30 mouse cellular contexts compared by ENCODE assay signal in the genomic region with DNA sequence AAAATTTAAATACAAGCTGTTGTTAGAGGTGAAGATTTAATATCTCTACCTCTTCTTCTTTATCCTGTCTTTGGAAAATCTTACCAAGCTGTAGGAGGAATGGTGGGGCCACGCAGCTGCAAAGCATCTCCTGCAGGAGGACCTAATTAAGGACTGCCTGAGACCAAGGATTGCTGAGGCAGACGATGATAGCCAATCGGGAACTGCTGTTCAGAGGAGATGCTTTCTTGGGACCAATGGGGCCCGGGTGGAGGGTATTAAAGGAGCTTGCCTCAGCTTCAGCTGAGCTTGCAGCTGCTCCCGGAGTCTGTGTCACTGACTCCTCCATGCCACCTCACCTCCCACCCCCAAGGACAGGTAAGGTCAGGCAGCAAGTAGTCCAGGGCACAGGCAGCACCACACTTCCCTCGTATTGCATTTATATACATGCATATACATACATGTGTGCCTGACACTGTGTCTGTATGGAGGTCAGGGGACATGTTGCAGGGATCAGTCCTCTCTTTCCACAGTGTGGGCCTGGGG.
DNase-seq lines count a peak whose midpoint lies in the region; ATAC-seq and TF ChIP-seq lines count a peak whose summit lies in the region.
"Had no signal": no experiment of that assay in that cellular context is flagged by ENCODE, and none has a peak within 500 bp of the region (broad histone marks: within the 10 kb centered on the region; RNA-seq: fewer than 3 reads in every experiment).

No protein-coding gene starts in this region.

- TF ChIP-seq CTCF in intestine, postnatal 0 days (IDR thresholded peaks at IDR 0.05; ENCODE audit: low read depth) = no peak
- no peak for TF ChIP-seq CTCF in hindbrain, postnatal 0 days (IDR thresholded peaks at IDR 0.05; ENCODE audit: low read depth)

- no peak for ATAC-seq in intestine, embryonic 14.5 days (replicated peaks; ENCODE audit: low FRiP score, low TSS enrichment, low read depth)
- ATAC-seq in intestine, postnatal 0 days = no peak
- ATAC-seq in midbrain, embryonic 16.5 days = no peak
- no peak for ATAC-seq in hindbrain, postnatal 0 days
- ATAC-seq: CD4-positive, CD25-positive, alpha-beta regulatory T cell, adult 4 months; forebrain, embryonic 16.5 days had no signal

- no peaks in the 10 kb centered on the region; the same call in 1 of the 2 replicates for H3K4me1 ChIP-seq in intestine, embryonic 14.5 days (replicated peaks; ENCODE audit: control insufficient read depth, insufficient read depth, low read length)
- no peaks in the 10 kb centered on the region for H3K4me1 ChIP-seq in intestine, postnatal 0 days (replicated peaks; ENCODE audit: control insufficient read depth, insufficient read depth, low read length)
- peaks cover 19% of the 10 kb centered on the region for H3K4me1 ChIP-seq in midbrain, embryonic 10.5 days
- peaks cover 3% of the 10 kb centered on the region; the same call in 1 of the 2 replicates for H3K4me1 ChIP-seq in midbrain, embryonic 16.5 days (ENCODE audit: control insufficient read depth, insufficient read depth, low read length)
- peaks cover 29% of the 10 kb centered on the region for H3K4me1 ChIP-seq in embryonic facial prominence, embryonic 10.5 days
- no peaks in the 10 kb centered on the region for H3K4me1 ChIP-seq in hindbrain, postnatal 0 days (ENCODE audit: insufficient read depth, low read length)
- H3K4me1 ChIP-seq: limb, embryonic 12.5 days; liver, embryonic 15.5 days; stomach, embryonic 15.5 days had no signal

- no peak overlapping the region for H3K9ac ChIP-seq in intestine, embryonic 14.5 days (ENCODE audit: low read length)
- no peak overlapping the region for H3K9ac ChIP-seq in intestine, postnatal 0 days (ENCODE audit: low read depth, low read length)
- no peak overlapping the region for H3K9ac ChIP-seq in midbrain, embryonic 16.5 days (ENCODE audit: low read depth, low read length)
- H3K9ac ChIP-seq in hindbrain, postnatal 0 days (replicated peaks; ENCODE audit: low read length) = no peak overlapping the region
- H3K9ac ChIP-seq: embryonic facial prominence, embryonic 12.5 days; heart, embryonic 15.5 days; hindbrain, embryonic 13.5 days; limb, embryonic 12.5 days; liver, embryonic 15.5 days; lung, embryonic 14.5 days; neural tube, embryonic 15.5 days; stomach, embryonic 15.5 days had no signal

- H3K4me2 ChIP-seq in intestine, embryonic 14.5 days (ENCODE audit: low read length) = no peak overlapping the region
- no peak overlapping the region for H3K4me2 ChIP-seq in intestine, postnatal 0 days (replicated peaks; ENCODE audit: low read depth)
- no peak overlapping the region for H3K4me2 ChIP-seq in midbrain, embryonic 16.5 days (ENCODE audit: low read length)
- no peak overlapping the region for H3K4me2 ChIP-seq in hindbrain, postnatal 0 days (ENCODE audit: low read depth, low read length)
- H3K4me2 ChIP-seq: embryonic facial prominence, embryonic 12.5 days; heart, embryonic 15.5 days; hindbrain, embryonic 13.5 days; limb, embryonic 12.5 days; liver, embryonic 15.5 days; lung, embryonic 14.5 days; neural tube, embryonic 15.5 days; stomach, embryonic 15.5 days had no signal

- no peak overlapping the region for H3K4me3 ChIP-seq in intestine, embryonic 14.5 days (ENCODE audit: low read depth, low read length)
- H3K4me3 ChIP-seq in intestine, postnatal 0 days (ENCODE audit: low read depth, low read length) = no peak overlapping the region
- no peak overlapping the region for H3K4me3 ChIP-seq in midbrain, embryonic 10.5 days
- H3K4me3 ChIP-seq in midbrain, embryonic 16.5 days (ENCODE audit: low read depth, low read length) = no peak overlapping the region
- H3K4me3 ChIP-seq in embryonic facial prominence, embryonic 10.5 days = no peak overlapping the region
- H3K4me3 ChIP-seq in hindbrain, postnatal 0 days (ENCODE audit: low read length) = no peak overlapping the region
- H3K4me3 ChIP-seq: embryonic facial prominence, embryonic 12.5 days; heart, embryonic 15.5 days; hindbrain, embryonic 13.5 days; layer of hippocampus, adult 2 months; limb, embryonic 12.5 days; liver, embryonic 15.5 days; neural tube, embryonic 15.5 days; stomach, embryonic 15.5 days had no signal

- DNase-seq in intestine, embryonic 14.5 days (ENCODE audit: low spot score) = peak; percentile 45
- DNase-seq in midbrain, embryonic 10.5 days (ENCODE audit: low spot score) = peak; percentile 11
- DNase-seq in embryonic facial prominence, embryonic 10.5 days (ENCODE audit: low spot score) = peak; percentile 45
- no peak for DNase-seq in embryo, embryonic 10 days (ENCODE audit: low spot score)
- no peak for DNase-seq in hindbrain, postnatal 0 days (ENCODE audit: low spot score)
- DNase-seq: adrenal gland, postnatal 14 days; cerebellum, adult 11-12 months; gastrocnemius, postnatal 10 days; heart, postnatal 36 days; kidney, adult 18-20 months; kidney, postnatal 36 days; layer of hippocampus, postnatal 36 days; lung, embryonic 14.5 days; lung, postnatal 36 days; midbrain, embryonic 14.5 days; right cerebral cortex, postnatal 25 days; thymus, adult 18-20 months; thymus, postnatal 25 days had no signal

- no peaks in the 10 kb centered on the region for H3K27me3 ChIP-seq in intestine, embryonic 14.5 days (replicated peaks; ENCODE audit: control insufficient read depth, insufficient read depth, low read length)
- no peaks in the 10 kb centered on the region for H3K27me3 ChIP-seq in intestine, postnatal 0 days (replicated peaks; ENCODE audit: control insufficient read depth, insufficient read depth, low read length)
- H3K27me3 ChIP-seq in midbrain, embryonic 10.5 days (ENCODE audit: low read depth, poor library complexity, severe bottlenecking) = no peaks in the 10 kb centered on the region
- H3K27me3 ChIP-seq in midbrain, embryonic 16.5 days (ENCODE audit: control insufficient read depth, insufficient read depth, low read depth, low read length) = no peaks in the 10 kb centered on the region
- no peaks in the 10 kb centered on the region for H3K27me3 ChIP-seq in embryonic facial prominence, embryonic 10.5 days (replicated peaks; ENCODE audit: low read depth, poor library complexity, severe bottlenecking)
- no peaks in the 10 kb centered on the region for H3K27me3 ChIP-seq in hindbrain, postnatal 0 days (ENCODE audit: insufficient read depth, low read length)
- H3K27me3 ChIP-seq: heart, embryonic 15.5 days; limb, embryonic 12.5 days; liver, embryonic 15.5 days; neural tube, embryonic 15.5 days; stomach, embryonic 15.5 days had no signal

- H3K27ac ChIP-seq in intestine, embryonic 14.5 days (ENCODE audit: low read depth) = no peak overlapping the region
- H3K27ac ChIP-seq in intestine, postnatal 0 days (ENCODE audit: low read depth, low read length) = no peak overlapping the region
- H3K27ac ChIP-seq in midbrain, embryonic 10.5 days (replicated peaks) = no peak overlapping the region
- H3K27ac ChIP-seq in midbrain, embryonic 16.5 days (ENCODE audit: low read length) = no peak overlapping the region
- no peak overlapping the region; the same call in 1 of the 2 replicates for H3K27ac ChIP-seq in embryonic facial prominence, embryonic 10.5 days (replicated peaks)
- no peak overlapping the region for H3K27ac ChIP-seq in hindbrain, postnatal 0 days
- H3K27ac ChIP-seq: embryonic facial prominence, embryonic 12.5 days; heart, embryonic 15.5 days; hindbrain, embryonic 13.5 days; layer of hippocampus, adult 2 months; limb, embryonic 12.5 days; liver, embryonic 15.5 days; neural tube, embryonic 15.5 days; stomach, embryonic 15.5 days had no signal

- no peaks in the 10 kb centered on the region for H3K9me3 ChIP-seq in intestine, embryonic 14.5 days (ENCODE audit: control insufficient read depth, low read length)
- no peaks in the 10 kb centered on the region for H3K9me3 ChIP-seq in intestine, postnatal 0 days (ENCODE audit: control insufficient read depth)
- H3K9me3 ChIP-seq in midbrain, embryonic 10.5 days (replicated peaks) = no peaks in the 10 kb centered on the region
- no peaks in the 10 kb centered on the region for H3K9me3 ChIP-seq in midbrain, embryonic 16.5 days (replicated peaks; ENCODE audit: control insufficient read depth, low read length, poor library complexity, severe bottlenecking)
- no peaks in the 10 kb centered on the region for H3K9me3 ChIP-seq in embryonic facial prominence, embryonic 10.5 days
- no peaks in the 10 kb centered on the region for H3K9me3 ChIP-seq in hindbrain, postnatal 0 days (ENCODE audit: low read length)
- H3K9me3 ChIP-seq: embryonic facial prominence, embryonic 12.5 days; heart, embryonic 15.5 days; hindbrain, embryonic 13.5 days; limb, embryonic 12.5 days; liver, embryonic 15.5 days; neural tube, embryonic 15.5 days; stomach, embryonic 15.5 days had no signal

- H3K36me3 ChIP-seq in intestine, embryonic 14.5 days (ENCODE audit: control insufficient read depth, insufficient read depth, low read length) = no peaks in the 10 kb centered on the region
- H3K36me3 ChIP-seq in intestine, postnatal 0 days (ENCODE audit: control insufficient read depth, insufficient read depth) = no peaks in the 10 kb centered on the region
- H3K36me3 ChIP-seq in midbrain, embryonic 10.5 days = no peaks in the 10 kb centered on the region
- H3K36me3 ChIP-seq in midbrain, embryonic 16.5 days (ENCODE audit: control insufficient read depth, insufficient read depth, low read length) = no peaks in the 10 kb centered on the region
- H3K36me3 ChIP-seq in embryonic facial prominence, embryonic 10.5 days (replicated peaks) = no peaks in the 10 kb centered on the region
- no peaks in the 10 kb centered on the region for H3K36me3 ChIP-seq in hindbrain, postnatal 0 days (ENCODE audit: insufficient read depth, low read length)
- H3K36me3 ChIP-seq: embryonic facial prominence, embryonic 12.5 days; heart, embryonic 15.5 days; hindbrain, embryonic 13.5 days; limb, embryonic 12.5 days; liver, embryonic 15.5 days; neural tube, embryonic 15.5 days; stomach, embryonic 15.5 days had no signal

- 46% methylated on average over 6 of the region's 6 CpGs for WGBS in intestine, embryonic 14.5 days
- WGBS in intestine, postnatal 0 days = 70% methylated on average over 6 of the region's 6 CpGs
- 56% methylated on average over 6 of the region's 6 CpGs for WGBS in midbrain, embryonic 10.5 days
- WGBS in midbrain, embryonic 16.5 days = 45% methylated on average over 6 of the region's 6 CpGs
- 44% methylated on average over 6 of the region's 6 CpGs for WGBS in embryonic facial prominence, embryonic 10.5 days
- 67% methylated on average over 6 of the region's 6 CpGs for WGBS in hindbrain, postnatal 0 days

Comparison
In these comparisons a context has a peak if more than half of its experiments do, and no peak if none do; other contexts are left out.
1. DNase-seq: peak in intestine, embryonic 14.5 days (single experiment), midbrain, embryonic 10.5 days (single experiment) and embryonic facial prominence, embryonic 10.5 days (single experiment); none in embryo, embryonic 10 days (single experiment) and hindbrain, postnatal 0 days (single experiment).